Mouse (Mus musculus) spleen, postnatal 4 days (tissue): ENCODE results near the gene Adcy4.

Source experiments
- DNase-seq, 2 experiments: peaks; one replicate each; pipeline ENCODE4 v3.0.0; 2022; ENCODE audit warnings: low spot score in 2 of 2

The Adcy4 gene

GRCm38 (mm10) chr14:55719737-55720136, 64.2 kb downstream of the Adcy4 start:
- DNase-seq, result no peak
